Mouse (Mus musculus) heart, adult 18-20 months (tissue): Measurements from ENCODE around the gene Plxna2. TPM values are rescaled to one million over a fixed set of nuclear protein-coding genes. Genes with fewer than 3 reads are reported as not detected.
A peak's percentile ranks its signal among the peaks of the same experiment; 100 is the strongest.

Experiments
- DNase-seq, 2 experiments: peaks; one replicate each; pipeline ENCODE4 v3.0.0; 2021 to 2022; ENCODE audit warnings: mixed read lengths in 1 of 2
- total RNA-seq, 2 experiments: library from RNA; stranded (reverse); gene quantifications; 2 replicates each; pipeline ENCODE4 v1.2.3; 2021

Plxna2 gene
- total RNA-seq, 2 experiments from 2014 or later: 28.2 to 29.1 TPM

DNA sequence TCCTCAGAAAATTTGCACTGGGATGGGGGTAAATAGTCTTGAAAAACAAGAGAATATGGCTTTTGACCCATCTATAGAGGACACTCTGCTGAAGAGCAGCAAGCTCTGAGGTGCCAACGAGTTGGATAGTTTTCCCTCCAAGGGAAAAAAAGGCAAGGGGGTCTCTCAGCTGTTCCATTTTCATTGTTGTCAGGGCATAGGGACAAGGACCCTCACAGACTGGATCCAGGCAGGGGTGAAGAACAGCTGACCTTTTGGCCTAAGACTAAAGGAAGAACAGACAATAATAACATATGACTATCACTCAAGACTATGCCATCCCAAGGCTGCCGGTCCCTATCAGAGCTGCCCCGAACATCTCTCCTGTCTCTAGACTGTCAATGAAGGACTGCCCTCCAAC lies 4.2 kb downstream of the Plxna2 start:
- DNase-seq: no peak

- DNase-seq: peak in 1 of 2 experiments; percentile 25
These were observed 4.7 kb downstream of the Plxna2 start for GRCm38 (mm10) chr1:194622677-194623076.

DNA sequence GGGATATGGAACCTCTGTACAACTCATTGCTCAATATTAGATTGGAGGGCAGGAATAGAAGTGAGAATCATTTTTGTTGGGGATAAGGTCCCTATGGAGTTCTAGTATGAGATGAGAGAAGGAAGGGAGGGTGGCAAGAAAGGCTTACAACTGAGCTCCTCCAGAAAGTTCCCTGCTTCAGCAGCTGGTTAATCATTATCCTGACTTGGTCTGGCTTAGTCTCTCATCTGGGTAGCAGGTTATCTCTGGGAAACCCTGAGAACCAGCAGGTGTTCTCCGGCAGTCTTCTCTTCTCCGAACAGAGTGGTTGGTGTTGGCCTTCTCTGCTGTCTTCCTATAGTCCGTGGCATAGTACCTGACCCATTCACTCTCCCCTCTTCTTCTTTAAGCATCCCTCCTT lies 5.6 kb downstream of the Plxna2 start:
- no peak for DNase-seq

DNA sequence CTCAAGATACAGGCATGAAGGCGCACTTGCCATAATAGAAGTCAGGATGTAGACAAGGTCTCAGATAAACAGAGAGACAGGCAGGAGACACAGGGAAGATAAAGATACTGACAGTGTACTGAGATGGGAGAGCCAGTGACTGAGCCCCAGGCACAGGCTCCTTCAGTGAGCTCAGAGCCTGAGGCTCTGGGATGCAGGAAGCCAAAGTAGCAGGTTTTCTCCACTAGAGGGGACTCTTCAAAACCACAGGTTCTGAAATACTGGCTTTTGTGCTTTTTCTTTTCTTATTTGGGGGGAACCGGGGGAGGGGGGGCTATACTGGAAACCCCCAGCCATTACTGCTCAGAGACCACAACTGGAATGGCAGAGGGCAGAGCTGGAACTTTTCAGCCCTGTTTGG lies 6.4 kb downstream of the Plxna2 start:
- peak; percentile 47 to 60 for DNase-seq

DNA sequence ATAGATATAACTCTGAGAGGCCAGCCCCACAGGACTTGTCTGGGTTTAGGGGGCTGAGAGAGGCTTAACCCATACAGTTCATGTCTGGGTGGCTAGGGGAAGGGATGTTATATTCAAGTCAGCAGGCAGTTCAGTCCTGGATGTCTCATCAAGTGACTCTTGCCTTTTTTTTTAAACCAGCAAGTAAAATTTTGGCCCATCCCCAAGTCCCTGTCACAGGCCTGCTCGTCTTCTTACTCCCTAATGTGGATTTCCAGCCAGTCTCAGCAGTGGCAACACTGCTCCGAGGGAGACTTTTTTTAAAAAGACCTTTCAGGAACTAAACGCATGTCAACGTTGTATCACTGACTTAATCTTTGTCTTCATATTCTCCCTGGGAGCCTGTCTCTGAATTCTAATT lies 7.0 kb downstream of the Plxna2 start:
- peak; percentile 42 to 47 for DNase-seq

DNA sequence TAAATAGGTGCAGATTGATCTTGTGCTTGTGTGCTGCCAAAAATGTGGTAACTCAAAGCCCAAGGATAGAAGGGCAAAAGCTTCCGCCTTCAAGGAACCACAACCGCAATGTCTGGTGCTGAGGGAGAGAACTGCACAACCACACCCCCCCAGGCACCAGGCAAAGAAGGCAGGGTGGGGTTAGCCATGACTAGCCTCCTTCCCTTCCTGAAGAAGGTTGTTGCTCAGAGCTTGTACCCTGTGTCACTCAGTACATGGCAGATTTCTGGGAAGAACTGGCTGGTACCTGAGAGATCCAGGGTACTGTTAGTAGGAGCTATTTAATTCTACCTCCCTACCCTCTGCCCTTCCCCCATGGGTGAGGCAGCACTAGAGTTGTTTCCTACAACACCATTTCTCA lies 8.1 kb downstream of the Plxna2 start:
- DNase-seq: peak in 1 of 2 experiments; percentile 27

GRCm38 (mm10) chr1:194627286-194627685 lies 9.3 kb downstream of the Plxna2 start:
- no peak for DNase-seq

DNA sequence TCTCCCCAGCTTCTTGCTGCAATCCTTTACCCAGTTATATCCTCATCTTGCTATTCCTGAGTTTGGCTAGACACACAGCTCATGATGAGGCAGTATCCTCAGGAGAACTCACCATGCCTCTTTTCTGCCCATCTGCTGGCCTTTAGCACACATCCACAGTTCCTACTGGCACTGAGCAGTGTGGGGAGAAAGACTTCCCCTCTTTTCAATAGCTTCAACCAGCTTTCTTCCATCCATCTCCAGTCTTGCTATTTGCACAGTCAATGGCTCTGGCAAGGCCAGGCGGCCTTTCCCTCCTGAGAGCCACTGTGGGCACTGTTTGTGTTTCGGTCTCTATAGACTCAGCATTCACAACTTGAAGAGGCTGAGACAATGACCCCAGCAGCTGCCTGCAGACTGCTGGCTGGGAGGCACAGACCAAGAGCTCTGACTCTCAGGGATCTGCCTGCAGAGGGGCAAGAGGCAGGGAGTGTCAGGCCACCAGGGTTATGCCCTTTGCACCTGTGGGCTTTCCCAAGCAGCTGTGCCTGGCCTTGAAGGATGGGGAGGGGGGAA lies 11.2 kb downstream of the Plxna2 start:
- DNase-seq: no peak

- no peak for DNase-seq
These were observed 12.6 kb downstream of the Plxna2 start for GRCm38 (mm10) chr1:194630498-194631056.

DNA sequence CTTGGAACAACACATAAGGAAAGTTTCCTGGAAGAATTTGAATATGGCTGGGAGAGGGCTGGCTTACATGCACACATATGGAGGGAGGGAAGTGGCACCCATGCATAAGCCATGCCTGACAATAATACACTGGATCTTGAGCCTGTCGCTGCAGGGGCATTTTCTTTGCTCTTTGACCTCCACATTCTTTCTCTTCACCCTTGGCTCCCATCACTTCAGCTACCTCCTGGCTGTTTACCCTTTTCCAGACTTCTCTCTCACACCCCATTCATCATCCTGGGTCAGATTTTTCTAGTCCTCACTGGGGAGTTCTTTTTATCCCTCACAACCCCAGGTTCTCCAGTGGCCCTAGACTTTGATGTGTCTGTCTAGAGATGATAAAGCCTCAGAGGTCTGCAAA lies 13.6 kb downstream of the Plxna2 start:
- no peak for DNase-seq

DNA sequence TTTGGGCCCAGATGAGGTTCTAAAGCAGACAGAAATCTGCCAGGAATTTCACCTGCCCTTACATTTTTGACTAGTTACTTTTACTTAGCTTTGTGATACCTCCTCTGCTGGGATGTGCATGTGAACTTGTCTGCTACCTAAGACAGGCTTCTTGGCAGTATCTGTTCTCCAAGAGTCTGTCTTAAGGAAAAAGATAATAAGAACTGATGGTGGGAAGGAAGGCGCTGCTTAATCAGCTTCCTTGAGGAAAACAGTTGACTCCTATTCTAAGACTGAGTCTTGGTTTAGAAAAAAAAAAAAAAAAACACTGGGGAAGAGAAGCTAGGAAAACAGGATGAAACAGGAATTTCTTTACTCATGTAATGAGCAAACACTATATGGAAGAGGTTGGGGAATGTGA lies 14.0 kb downstream of the Plxna2 start:
- no peak for DNase-seq

DNA sequence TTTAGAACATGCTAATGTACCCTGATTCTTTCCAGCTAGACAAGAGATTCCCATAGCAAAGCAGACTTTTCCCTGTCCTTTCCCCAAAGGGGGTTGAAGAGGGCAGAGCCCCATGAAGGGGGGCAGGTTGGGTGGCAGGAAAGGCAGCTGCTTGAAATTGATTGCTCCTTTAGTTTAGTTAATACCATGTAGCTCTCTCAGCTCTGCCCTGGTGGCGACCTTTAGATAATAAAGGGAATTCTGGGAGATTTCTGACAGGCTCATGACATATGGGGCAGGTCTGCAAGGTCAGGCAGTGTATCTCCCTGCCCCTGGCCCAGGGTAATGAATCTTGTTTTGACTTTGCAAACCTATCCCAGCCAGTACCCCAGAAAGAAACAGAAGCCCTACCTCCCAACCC lies 17.4 kb downstream of the Plxna2 start:
- no peak for DNase-seq

GRCm38 (mm10) chr1:194635942-194636341 lies 17.9 kb downstream of the Plxna2 start:
- peak; percentile 32 to 55 for DNase-seq

DNA sequence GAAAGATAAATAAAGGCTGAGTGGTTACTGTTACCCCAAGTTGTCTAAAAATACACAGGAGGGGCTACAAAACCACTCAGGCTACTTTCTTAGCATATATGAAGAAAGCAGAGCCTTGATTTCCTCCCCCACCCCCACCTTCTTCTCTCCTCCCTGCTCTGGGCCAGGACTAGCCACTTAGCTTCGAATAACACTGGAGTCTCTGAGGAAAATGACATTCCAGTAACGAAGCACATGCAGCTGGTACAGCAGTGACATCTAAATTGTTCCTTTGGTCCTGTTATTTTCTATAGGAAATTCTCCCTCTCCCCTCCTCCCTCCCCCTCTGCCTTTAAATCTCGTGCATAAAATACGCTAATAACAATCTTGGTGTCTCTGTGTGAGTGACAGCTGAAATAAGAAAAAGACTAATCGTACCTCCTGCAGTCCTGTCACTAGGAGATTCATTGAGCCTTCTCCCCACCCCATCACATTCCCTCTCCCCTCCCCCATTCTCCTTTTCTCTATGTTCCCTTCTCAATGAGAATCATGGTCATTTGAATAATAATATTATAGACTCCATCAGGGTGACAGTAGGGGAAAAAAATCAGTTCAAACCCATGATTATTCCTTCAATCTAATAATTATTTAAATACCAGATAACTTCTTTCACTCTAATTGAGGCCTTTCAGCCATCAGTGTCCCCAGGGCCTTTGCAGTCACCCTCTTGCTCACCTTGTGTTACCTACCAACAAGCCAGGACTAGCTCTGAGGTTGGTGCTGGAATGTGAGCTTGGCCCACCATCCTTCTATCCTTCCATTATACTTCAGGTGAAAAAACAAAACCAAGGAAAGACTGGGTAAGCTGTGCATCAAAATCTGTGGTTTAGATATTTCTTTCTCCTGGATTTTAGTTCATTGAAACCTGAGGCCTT lies 19.6 kb downstream of the Plxna2 start:
- DNase-seq: no peak

GRCm38 (mm10) chr1:194641601-194642301 lies 23.7 kb downstream of the Plxna2 start:
- peak; percentile 57 to 79 for DNase-seq

DNA sequence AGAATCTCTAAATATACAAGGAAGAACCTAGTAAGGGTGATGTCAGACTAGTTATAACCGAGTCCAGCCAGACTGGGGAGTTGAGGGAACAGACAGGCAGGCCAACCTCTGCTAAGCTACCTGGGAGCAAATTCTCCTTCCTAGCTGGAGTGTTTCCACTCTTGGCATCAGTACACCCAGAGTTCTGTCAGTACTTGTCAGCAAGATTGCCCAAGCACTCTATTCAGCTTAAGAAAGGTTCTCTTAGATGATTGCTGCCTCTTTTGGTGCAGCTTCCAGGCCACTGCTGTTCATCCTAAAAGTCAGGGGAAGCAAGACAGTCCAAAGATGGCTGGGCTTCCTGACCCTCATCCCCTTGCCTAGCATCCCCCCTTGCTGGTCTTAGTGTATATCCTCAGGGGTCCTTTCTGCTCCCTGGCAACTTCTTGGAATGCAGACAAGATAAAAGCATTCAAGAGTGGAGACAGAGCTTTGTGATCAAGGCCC lies 24.3 kb downstream of the Plxna2 start:
- no peak for DNase-seq

DNA sequence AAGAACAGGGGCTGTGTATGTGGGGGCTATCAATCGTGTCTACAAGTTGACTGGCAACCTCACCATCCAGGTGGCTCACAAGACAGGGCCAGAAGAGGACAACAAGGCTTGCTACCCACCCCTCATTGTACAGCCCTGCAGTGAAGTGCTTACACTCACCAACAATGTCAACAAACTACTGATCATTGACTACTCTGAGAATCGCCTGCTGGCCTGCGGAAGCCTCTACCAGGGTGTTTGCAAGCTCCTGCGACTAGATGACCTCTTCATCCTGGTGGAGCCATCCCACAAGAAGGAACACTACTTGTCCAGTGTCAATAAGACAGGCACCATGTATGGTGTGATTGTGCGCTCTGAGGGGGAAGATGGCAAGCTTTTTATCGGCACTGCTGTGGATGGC lies 25.9 kb downstream of the Plxna2 start:
- no peak for DNase-seq

GRCm38 (mm10) chr1:194645898-194646297 lies 27.9 kb downstream of the Plxna2 start:
- peak in 1 of 2 experiments; percentile 61 for DNase-seq

GRCm38 (mm10) chr1:194650076-194650475 lies 32.1 kb downstream of the Plxna2 start:
- no peak for DNase-seq

DNA sequence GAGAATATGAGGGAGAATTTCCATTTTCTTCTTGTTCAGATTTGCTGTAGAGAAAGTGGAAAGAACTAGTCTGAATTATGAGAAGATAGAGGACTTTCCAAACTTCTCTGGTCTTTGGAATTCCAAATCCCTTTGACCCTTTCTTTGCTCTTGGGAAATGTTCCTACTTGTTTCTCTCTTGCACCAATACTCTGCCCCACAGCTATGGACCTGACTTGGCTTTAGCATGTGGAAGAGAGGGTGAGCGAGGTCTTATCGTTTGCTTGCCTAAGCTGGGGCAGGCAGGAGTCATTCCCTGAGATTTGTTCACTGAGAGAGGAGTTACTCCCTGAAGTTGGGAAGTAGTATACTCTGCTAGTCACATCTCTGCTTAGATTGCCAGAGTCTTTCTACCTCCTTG lies 32.5 kb downstream of the Plxna2 start:
- no peak for DNase-seq

- DNase-seq: peak; percentile 56 to 88
These were observed 34.0 kb downstream of the Plxna2 start for GRCm38 (mm10) chr1:194651987-194652386.

DNA sequence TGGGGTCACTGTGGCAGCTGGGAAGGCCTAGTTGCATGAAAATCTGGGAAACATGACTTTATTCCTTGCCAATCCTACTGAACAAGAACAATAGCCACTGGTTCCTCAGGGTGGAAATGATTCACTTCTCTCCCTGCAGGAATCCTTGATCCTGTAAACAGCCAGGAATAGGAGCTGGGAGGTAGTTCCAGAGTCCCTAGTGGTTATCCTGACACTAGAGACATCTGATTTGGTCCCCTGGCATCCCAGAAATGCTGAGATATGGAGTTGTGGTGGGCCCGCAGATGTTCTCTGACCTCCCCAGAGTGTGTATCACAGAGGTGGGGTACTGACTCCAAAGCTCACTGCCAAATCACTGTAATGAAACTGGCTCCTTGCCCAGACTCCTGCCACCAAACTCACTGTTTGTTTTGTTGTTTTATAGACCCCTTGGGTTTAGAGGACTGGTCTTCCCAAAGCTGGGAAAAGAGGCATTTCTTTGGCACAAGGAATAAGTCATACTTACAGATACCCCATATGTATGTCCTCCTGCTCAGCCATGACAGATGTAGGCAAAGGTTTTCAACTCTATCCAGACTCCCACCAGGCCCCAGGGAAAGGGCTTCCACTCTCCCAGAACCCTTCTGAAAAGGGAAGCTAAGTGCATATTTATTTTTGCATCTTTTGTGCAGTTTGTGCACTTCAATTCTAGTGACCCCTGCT lies 40.6 kb downstream of the Plxna2 start:
- DNase-seq: peak; percentile 49 to 62
